Mouse (Mus musculus) left cerebral cortex, postnatal 36 days (tissue): Measurements from ENCODE around the gene Ppp1r1a. TPM values are rescaled to one million over a fixed set of nuclear protein-coding genes. Genes with fewer than 3 reads are reported as not detected.
A peak's percentile ranks its signal among the peaks of the same experiment; 100 is the strongest.

Experiments used
- DNase-seq, 2 experiments: peaks; one replicate each; pipeline ENCODE4 v3.0.0; 2021 to 2022; ENCODE audit warnings: low spot score in 2 of 2, mixed read lengths in 1 of 2
- intact Hi-C: fragments of 180-260 bp; cut with DNase I; formaldehyde crosslinking; loops from one replicate; pipeline ENCODE4 v1.15.1; 2025
- total RNA-seq, 2 experiments: library from RNA; stranded (reverse); gene quantifications; 2 replicates each; pipeline ENCODE4 v1.2.3; 2021

Gene Ppp1r1a
- total RNA-seq, 2 experiments from 2014 or later, result 148 to 164 TPM

DNA sequence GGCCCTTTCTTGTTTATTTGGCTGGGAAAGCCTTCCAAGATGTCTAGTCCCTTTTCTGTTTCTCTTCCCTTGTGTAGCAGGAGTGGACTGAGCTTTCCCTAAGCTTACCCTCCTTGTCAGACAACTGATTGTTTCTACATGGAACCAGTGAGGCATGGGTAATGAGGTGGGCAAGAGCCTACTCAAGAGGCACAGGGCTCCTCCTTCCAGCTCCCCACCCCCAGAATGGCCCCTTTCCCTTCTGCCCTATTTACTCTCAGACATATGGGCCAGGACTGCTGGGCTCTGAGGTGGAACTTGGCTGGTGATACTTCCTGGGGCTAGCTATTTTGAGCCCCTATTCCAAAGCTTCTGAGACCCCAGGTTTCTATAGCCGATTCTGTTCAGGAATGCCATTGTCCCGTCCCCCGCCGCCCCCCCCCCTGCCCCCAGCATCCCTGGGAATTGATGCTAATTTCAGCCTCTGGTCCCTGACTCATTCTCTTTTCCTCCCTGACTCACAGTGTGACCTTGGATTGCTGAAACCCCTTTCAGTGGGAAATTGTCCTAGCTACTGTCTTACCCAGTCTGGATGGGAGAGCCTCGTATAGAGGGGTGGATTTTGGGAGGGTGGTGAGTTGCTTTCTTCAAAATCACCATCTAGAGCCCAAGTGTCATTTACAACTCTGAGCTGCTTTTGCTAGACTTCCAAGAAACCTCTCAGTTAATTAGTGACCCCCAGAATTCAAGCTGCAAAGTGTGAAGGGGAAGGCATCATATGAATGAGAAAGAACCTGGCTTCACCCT, 19.0 kb downstream of the Ppp1r1a start:
- intact Hi-C loops, result no loop called here
- DNase-seq, result no peak

DNA sequence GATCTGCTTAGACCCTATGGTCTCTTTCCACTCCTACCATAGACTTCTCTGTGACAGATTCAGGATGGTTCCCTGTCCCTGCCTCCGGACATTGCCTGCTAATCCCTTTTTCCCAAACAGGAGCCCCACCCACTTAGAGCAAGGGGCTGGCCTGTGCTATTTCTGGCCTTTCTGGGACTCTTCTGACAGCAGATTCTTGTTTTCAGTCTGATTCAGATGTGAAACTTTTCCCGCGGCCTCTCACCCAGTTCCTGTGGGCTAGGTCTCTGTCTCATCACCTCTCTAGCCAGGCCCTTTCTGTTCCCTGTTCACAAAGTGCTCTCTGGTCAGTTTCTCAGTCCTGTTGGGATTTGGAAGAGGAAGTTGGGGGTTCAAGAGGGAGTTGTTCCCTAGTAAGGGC, 22.9 kb downstream of the Ppp1r1a start:
- intact Hi-C loops, result no loop called here
- no peak for DNase-seq

DNA sequence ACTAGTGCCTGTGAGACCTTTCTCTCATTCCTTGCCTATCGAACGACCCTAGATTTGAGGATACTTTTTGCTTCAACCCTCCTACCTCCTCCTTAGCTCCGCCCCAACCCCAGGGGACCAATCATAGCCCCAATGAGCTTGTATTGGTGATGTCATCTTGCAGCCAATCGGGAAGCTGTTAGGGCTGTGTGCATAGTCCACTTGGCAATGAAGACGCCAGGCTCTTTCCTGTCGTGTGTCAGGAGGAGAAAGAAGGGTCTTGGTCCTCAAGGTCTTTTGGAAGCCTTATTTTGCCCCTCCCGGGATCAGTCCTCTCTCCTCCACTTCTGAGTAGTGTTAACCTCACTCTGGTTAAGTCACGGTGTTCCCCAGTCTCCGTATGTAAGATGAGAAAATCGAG, 23.7 kb downstream of the Ppp1r1a start:
- intact Hi-C loops, result no loop called here
- DNase-seq, result peak; percentile 61 to 70

DNA sequence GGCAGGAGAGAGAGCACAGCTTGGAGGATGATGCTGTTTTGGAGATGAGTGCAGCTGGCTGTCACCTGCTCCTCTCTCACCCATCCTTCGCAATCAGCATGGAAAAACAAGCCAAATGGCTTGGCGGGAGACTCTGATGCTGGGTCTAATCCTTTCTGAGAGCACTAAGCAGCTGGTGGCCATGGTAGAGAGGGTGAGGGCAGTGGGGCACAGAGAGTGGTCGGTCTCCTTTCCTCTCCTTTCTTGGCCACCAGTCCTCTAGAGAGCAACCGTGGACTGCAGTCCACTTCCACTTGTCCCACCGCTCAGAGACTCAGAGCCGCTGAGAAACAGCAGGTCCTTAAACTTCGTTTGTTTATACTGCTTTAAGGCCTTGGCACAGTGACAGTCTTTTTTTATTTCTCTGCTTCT, 24.2 kb downstream of the Ppp1r1a start:
- intact Hi-C loops, result no loop called here
- DNase-seq, result no peak

- intact Hi-C loops, result no loop called here
- no peak for DNase-seq
These were observed 26.2 kb downstream of the Ppp1r1a start for GRCm38 (mm10) chr15:103511652-103512051.

- intact Hi-C loops, result no loop called here
- DNase-seq, result no peak
These were observed 28.5 kb downstream of the Ppp1r1a start for GRCm38 (mm10) chr15:103509317-103509716.

GRCm38 (mm10) chr15:103503660-103504059, 34.1 kb downstream of the Ppp1r1a start:
- peak; percentile 48 to 58 for DNase-seq
- intact Hi-C loops, result no loop called here

- intact Hi-C loops, result no loop called here
- no peak for DNase-seq
These were observed 34.6 kb downstream of the Ppp1r1a start for GRCm38 (mm10) chr15:103503251-103503600.

GRCm38 (mm10) chr15:103502435-103503250, 35.2 kb downstream of the Ppp1r1a start, which contains the start of gene Pde1b:
Gene Pde1b (plus strand): TSS chr15:103503034.
- peak; percentile 61 to 70 for DNase-seq
- intact Hi-C loops, result no loop called here

DNA sequence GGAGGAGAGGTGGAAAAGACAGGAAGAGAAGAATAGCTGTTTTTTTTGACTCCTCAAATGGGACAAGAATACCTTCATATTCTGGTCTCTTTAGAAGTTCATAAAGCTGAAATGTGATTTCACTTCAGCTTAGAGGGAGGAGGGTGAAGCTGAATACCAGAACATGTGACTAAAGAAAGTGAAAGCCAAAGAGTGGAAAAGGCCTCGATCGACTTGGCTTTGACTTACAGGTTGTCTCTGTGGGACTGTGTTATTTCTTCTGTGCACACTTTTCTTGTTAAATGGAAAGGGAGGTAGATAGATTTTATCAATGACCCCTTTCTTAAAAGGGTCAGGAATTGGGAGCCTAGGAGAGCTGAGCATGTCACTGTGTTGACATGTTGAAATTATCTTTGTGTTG, 36.6 kb downstream of the Ppp1r1a start:
- intact Hi-C loops, result no loop called here
- DNase-seq, result no peak

DNA sequence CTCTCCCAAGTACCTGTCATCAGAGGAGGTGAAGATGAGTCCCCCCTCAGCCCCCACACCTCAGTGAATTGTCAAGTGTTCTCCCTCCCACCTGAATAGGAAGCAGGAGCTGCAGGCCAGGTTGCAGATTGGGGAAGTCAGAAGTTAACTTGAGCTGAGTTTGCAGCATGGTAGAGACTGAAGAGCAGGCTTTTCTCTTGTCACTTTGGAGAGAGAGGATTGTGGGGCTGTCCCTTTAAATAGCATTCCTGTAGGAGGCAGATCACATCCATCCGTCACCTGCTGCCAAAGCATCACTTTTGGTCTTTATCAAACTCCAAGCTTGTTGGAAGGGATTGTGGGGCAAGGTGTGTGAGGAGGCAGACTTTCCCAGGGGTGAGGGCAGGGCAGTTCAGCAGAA, 37.1 kb downstream of the Ppp1r1a start:
- intact Hi-C loops, result no loop called here
- DNase-seq, result no peak

- intact Hi-C loops, result no loop called here
These were observed 39.6 kb downstream of the Ppp1r1a start for GRCm38 (mm10) chr15:103498157-103498556.

DNA sequence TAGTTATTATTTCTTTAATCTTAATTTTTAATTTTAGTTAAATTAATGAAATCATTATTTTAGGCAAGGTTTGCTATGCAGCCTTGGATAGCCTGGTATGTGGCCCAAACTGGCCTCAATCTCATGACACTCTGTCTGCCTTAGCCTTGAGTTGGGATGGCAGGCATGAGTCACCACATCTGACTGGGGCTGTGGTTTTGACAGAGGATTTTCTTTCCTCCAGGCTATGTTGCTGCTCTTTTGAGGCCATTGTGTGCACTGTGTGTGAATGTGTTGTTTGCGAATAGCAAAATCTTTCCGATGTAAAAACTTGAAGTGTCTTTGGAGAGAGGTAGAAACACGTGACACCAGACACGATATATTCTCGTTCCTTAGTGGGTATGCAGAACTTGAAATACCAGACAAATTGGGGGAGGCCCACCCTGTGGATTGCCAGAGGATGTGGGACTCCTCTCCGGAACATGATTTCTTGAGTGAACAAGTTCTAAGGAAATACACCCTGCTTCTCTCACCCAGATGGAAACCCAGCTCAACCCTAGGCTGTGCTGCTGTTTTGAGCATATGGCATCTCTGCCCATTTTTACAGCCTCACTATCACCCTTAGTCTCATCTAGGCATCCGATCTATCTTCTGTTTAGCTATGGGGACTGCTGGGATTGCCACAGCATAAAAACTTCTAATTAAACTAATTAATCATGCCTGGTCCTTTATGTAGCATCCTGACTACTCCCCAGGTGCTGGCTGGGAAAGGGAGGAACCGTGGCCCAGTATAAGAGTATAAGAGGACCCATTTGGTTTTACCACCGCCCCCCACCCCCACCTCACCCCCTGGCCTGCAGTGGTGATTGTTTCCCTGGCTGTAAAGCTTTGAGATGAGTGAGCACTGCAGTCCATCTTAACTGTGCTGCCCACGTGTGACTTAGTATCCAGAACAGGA, 41.3 kb downstream of the Ppp1r1a start:
- no peak for DNase-seq
- intact Hi-C loops, result no loop called here

More at GRCm38 (mm10) chr15:103498157-103498556, 39.6 kb downstream of the Ppp1r1a start:
- no peak for DNase-seq

DNA sequence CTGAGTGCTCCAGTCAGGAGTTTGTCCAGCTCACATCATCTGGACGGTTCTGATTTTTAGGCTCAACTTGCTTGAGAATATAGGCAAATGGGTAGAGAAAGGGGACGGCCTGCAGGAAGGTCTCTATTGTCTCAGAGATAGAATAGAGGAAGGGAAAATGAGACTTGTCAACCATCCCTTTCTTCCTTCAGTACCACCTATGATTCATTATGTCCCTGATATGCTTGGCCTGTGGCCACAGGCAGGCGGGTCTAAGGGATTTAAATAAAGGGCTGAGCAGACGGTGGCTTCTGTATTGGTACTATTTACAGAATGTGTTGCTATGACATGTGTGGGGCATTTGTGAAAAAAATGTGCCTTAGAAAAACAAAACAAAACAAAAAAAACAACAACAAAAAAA, 49.5 kb downstream of the Ppp1r1a start:
- DNase-seq, result no peak
- intact Hi-C loops, result no loop called here

DNA sequence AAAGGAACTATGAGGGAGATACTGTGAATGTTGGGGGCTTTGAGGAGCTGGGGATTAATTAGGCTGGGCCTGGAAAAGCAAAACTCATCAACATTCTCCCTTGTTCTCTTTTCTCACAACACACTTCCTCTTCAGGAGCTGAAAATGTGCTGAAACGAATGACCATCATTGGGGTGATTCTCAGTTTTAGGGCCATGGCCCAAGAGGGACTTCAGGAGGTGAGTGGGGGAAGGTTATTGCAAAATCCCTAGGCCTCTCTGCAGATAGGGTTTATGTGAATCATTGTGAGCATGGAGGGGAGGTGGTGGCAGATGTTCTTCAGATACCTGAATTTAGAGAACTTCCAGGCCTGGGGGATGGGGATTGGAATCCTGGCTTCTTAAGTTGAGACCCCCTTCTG, 51.1 kb downstream of the Ppp1r1a start:
- no peak for DNase-seq
- intact Hi-C loops, result no loop called here

- intact Hi-C loops, result no loop called here
- no peak for DNase-seq
These were observed 52.7 kb downstream of the Ppp1r1a start for GRCm38 (mm10) chr15:103485106-103485505.

DNA sequence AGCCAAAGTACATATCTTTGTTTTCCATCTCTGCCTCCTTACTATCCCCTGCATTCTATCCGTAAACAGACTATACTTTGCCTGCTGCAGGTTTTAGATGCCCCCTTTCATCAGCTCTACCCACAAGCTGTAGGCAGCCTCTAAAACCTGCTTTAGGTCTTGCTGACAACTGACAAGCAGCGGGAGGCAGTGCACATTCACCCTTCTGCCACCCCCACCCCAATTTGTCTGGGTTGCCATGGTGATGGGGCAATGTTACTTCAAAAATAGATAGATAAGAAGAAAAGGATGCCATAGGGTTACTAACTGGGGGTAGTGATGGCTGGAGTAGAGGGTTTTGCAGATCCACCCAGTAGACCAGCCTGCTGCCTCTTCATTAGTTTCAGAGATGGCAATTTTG, 53.3 kb downstream of the Ppp1r1a start:
- intact Hi-C loops, result loop anchor here (5.0 kb wide), 1 partner anchor 48 kb away; no protein-coding TSS in a partner anchor
- no peak for DNase-seq

DNA sequence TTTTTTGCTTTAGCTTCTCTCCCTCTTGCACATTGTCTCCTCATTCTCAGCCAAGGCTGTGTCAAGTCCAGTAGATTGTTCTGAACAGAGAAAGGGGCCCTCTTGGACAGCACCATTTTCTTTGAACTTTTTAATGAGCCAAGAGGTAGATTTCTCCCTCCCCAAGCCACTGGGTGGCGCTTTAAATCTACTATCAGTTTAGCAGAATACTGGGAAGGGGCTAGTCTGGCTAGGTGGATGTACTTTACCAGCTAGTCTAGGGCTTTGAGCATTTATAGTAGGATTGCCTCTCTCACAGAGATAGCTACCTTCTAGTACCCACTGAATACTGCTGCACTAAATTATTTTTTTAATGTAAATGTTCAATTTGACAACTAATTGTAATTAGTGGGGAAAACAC, 55.3 kb downstream of the Ppp1r1a start:
- DNase-seq, result no peak

More for the DNA sequence above, 55.3 kb downstream of the Ppp1r1a start:
- intact Hi-C loops, result loop anchor here (5.0 kb wide), 1 partner anchor 50 kb away; no protein-coding TSS in a partner anchor
